Mouse (Mus musculus) heart, postnatal 0 days (tissue): ENCODE measurements around the gene Tspan17. TPM values are rescaled to one million over a fixed set of nuclear protein-coding genes. Genes with fewer than 3 reads are reported as not detected.

Experiments used
- ATAC-seq: fragments of 200-750 bp; cut with Nextera tagmentation; 2 replicates; pipeline ENCODE4 v1.8.0; 2017; ENCODE audit warnings: low read depth, moderate number of reproducible peaks, moderate library complexity; ENCODE audit not compliant: insufficient read depth
- DNase-seq: peaks from one replicate; pipeline ENCODE4 v3.0.0-alpha.2; 2016; ENCODE audit warnings: low spot score
- H3K27ac ChIP-seq: fragments of 300-500 bp; sonication (generic); 2 replicates; pipeline ENCODE4 v1.5.1; 2014; ENCODE audit warnings: low read depth, mild to moderate bottlenecking
- H3K27me3 ChIP-seq: fragments of 300-500 bp; sonication (generic); 2 replicates; pipeline ENCODE4 v1.6.1; 2014; ENCODE audit warnings: low read length, mixed read lengths; ENCODE audit not compliant: control insufficient read depth, insufficient read depth
- H3K36me3 ChIP-seq: fragments of 300-500 bp; sonication (generic); replicated peaks from 2 replicates; pipeline ENCODE4 v1.6.1; 2014; ENCODE audit warnings: low read length, mixed read lengths; ENCODE audit not compliant: control insufficient read depth, insufficient read depth
- H3K4me1 ChIP-seq: fragments of 300-500 bp; sonication (generic); 2 replicates; pipeline ENCODE4 v1.6.1; 2014; ENCODE audit warnings: antibody characterized with exemption; ENCODE audit not compliant: control insufficient read depth, insufficient read depth
- H3K4me2 ChIP-seq: fragments of 300-500 bp; sonication (generic); 2 replicates; pipeline ENCODE4 v1.6.1; 2014; ENCODE audit warnings: low read depth, mild to moderate bottlenecking, low read length, moderate library complexity
- H3K4me3 ChIP-seq: fragments of 300-500 bp; sonication (generic); 2 replicates; pipeline ENCODE4 v1.5.1; 2014; ENCODE audit warnings: low read depth, low read length
- H3K9ac ChIP-seq: fragments of 300-500 bp; sonication (generic); replicated peaks from 2 replicates; pipeline ENCODE4 v1.6.1; 2014; ENCODE audit warnings: low read depth, low read length, mixed read lengths
- H3K9me3 ChIP-seq: fragments of 300-500 bp; sonication (generic); replicated peaks from 2 replicates; pipeline ENCODE4 v1.6.1; 2016; ENCODE audit warnings: low read length; ENCODE audit not compliant: control insufficient read depth
- CTCF ChIP-seq: IDR thresholded peaks from 2 replicates; pipeline ENCODE4 v1.5.1; 2016; ENCODE audit warnings: antibody characterized with exemption, control low read depth, low read depth
- EP300 ChIP-seq: IDR thresholded peaks from 2 replicates; pipeline ENCODE4 v1.6.1; 2016; ENCODE audit warnings: antibody characterized with exemption, low read depth
- WGBS: fragments of 180-500 bp; shearing (Covaris S2); extraction: QIAGEN DNeasy Blood & Tissue Kit; methylation state at CpG from one replicate; pipeline ENCODE4 v1.1.7; 2014; 5-methylcytosine and 5-hydroxymethylcytosine counted together
- polyA plus RNA-seq: library from polyadenylated mRNA; unstranded; fragments of >200 nt; fragmentation: Nextera tagmentation; extraction: Ambion mirVana; gene quantifications from 2 replicates; pipeline ENCODE4 v1.2.1, GENCODE M21; 2015
- total RNA-seq: library from RNA; depleted of rRNA; stranded (reverse); fragments of >200 nt; gene quantifications from 2 replicates; pipeline ENCODE4 v1.2.3, GENCODE M21; 2014; ENCODE audit warnings: low replicate concordance; rRNA removed

Gene Tspan17
- total and polyA plus RNA-seq, 2 experiments from 2014 or later, result 7.5 to 7.6 TPM

GRCm38 (mm10) chr13:54839211-54839610, 50.0 kb downstream of the Tspan17 start:
- Histone ChIP-seq H3K4me3 (no peak overlapping the region), H3K4me2 (no peak overlapping the region), H3K27me3 (no peaks in the 10 kb centered on the region), H3K27ac (no peak overlapping the region), H3K36me3 (no peaks in the 10 kb centered on the region), H3K9me3 (0 out of 2 replicates have a peak, but pooled peaks cover 3% of the 10 kb centered on the region), H3K9ac (no peak overlapping the region), H3K4me1 (no peaks in the 10 kb centered on the region)
- WGBS, result 56% methylated on average over 6 of the region's 6 CpGs
- TF ChIP-seq CTCF (no peak), EP300 (no peak)
- DNase-seq (no peak), ATAC-seq (no peak)

- Histone ChIP-seq H3K27me3 (no peaks in the 10 kb centered on the region), H3K9me3 (0 out of 2 replicates have a peak, but pooled peaks cover 3% of the 10 kb centered on the region), H3K9ac (no peak overlapping the region), H3K4me1 (no peaks in the 10 kb centered on the region), H3K4me3 (no peak overlapping the region), H3K36me3 (no peaks in the 10 kb centered on the region), H3K4me2 (no peak overlapping the region), H3K27ac (no peak overlapping the region)
- ATAC-seq (no peak), DNase-seq (no peak)
- no peak for TF ChIP-seq CTCF
- no peak for TF ChIP-seq EP300
- WGBS, result 55% methylated on average over 8 of the region's 8 CpGs
Observed at GRCm38 (mm10) chr13:54844579-54844978, 55.4 kb downstream of the Tspan17 start.

Other genes with a start within 250 kb of the Tspan17 start
- gene 4833439L19Rik, start 223.9 kb upstream of the Tspan17 start, total RNA-seq, result 106 and 130 TPM in 2 replicates
- 100 and 110 TPM in 2 replicates for gene 4833439L19Rik, start 223.9 kb upstream of the Tspan17 start, polyA plus RNA-seq
- 13.6 and 85.9 TPM in 2 replicates for gene Arl10, start 214.4 kb upstream of the Tspan17 start, total RNA-seq
- 9.4 and 10.7 TPM in 2 replicates for gene Arl10, start 214.4 kb upstream of the Tspan17 start, polyA plus RNA-seq
- gene Nop16, start 199.3 kb upstream of the Tspan17 start, total RNA-seq, result 12.1 and 22.9 TPM in 2 replicates
- gene Nop16, start 199.3 kb upstream of the Tspan17 start, polyA plus RNA-seq, result 29.9 and 30.0 TPM in 2 replicates
- gene Higd2a, start 199.2 kb upstream of the Tspan17 start, total RNA-seq, result 262 and 392 TPM in 2 replicates
- 496 and 515 TPM in 2 replicates for gene Higd2a, start 199.2 kb upstream of the Tspan17 start, polyA plus RNA-seq
- 32.1 and 43.6 TPM in 2 replicates for gene Cltb, start 178.0 kb upstream of the Tspan17 start, total RNA-seq
- 66.0 and 66.2 TPM in 2 replicates for gene Cltb, start 178.0 kb upstream of the Tspan17 start, polyA plus RNA-seq
- 32.1 and 48.9 TPM in 2 replicates for gene Faf2, start 167.6 kb upstream of the Tspan17 start, total RNA-seq
- 27.2 and 29.2 TPM in 2 replicates for gene Faf2, start 167.6 kb upstream of the Tspan17 start, polyA plus RNA-seq
- 40.1 and 55.1 TPM in 2 replicates for gene Rnf44, start 95.5 kb upstream of the Tspan17 start, total RNA-seq
- gene Rnf44, start 95.5 kb upstream of the Tspan17 start, polyA plus RNA-seq, result 28.3 and 30.8 TPM in 2 replicates
- gene Cdhr2, start 87.9 kb upstream of the Tspan17 start, total RNA-seq, result 0.04 TPM in 1 of 2 replicates, not detected in the other
- not detected in 2 replicates for gene Cdhr2, start 87.9 kb upstream of the Tspan17 start, polyA plus RNA-seq
- not detected in 2 replicates for gene Gprin1, start 39.5 kb upstream of the Tspan17 start, total RNA-seq
- 0.03 TPM in 1 of 2 replicates, not detected in the other for gene Gprin1, start 39.5 kb upstream of the Tspan17 start, polyA plus RNA-seq
- not detected in 2 replicates for gene Sncb, start 22.8 kb upstream of the Tspan17 start, total RNA-seq
- gene Sncb, start 22.8 kb upstream of the Tspan17 start, polyA plus RNA-seq, result not detected in 2 replicates
- gene Eif4e1b, start 5.4 kb upstream of the Tspan17 start, total RNA-seq, result not detected in 2 replicates
- not detected in 2 replicates for gene Eif4e1b, start 5.4 kb upstream of the Tspan17 start, polyA plus RNA-seq
- 3.7 and 5.5 TPM in 2 replicates for gene Unc5a, start 160.0 kb downstream of the Tspan17 start, total RNA-seq
- 0.70 and 0.88 TPM in 2 replicates for gene Unc5a, start 160.0 kb downstream of the Tspan17 start, polyA plus RNA-seq
- gene Hk3, start 232.0 kb downstream of the Tspan17 start, total RNA-seq, result 0.38 and 1.0 TPM in 2 replicates
- 0.38 and 0.62 TPM in 2 replicates for gene Hk3, start 232.0 kb downstream of the Tspan17 start, polyA plus RNA-seq